Mouse (Mus musculus): ENCODE measurements around the gene Chl1.

Gene Chl1

GRCm38 (mm10) chr6:103510392-103511289, at the start of gene Chl1:
Gene Chl1, plus strand, starts transcription at chr6:103510586.
- no peak for DNase-seq (ENCODE audit: low spot score)

- DNase-seq (ENCODE audit: low spot score) = peak; percentile 29
Measured at GRCm38 (mm10) chr6:103465479-103466080, 44.8 kb upstream of the Chl1 start.

GRCm38 (mm10) chr6:103473316-103473715, 37.1 kb upstream of the Chl1 start:
- peak; percentile 3 for DNase-seq (ENCODE audit: low spot score)

- no peak for DNase-seq (ENCODE audit: low spot score)
Measured at GRCm38 (mm10) chr6:103487199-103487598, 23.2 kb upstream of the Chl1 start.

- no peak for DNase-seq (ENCODE audit: low spot score)
Measured at GRCm38 (mm10) chr6:103498404-103498803, 12.0 kb upstream of the Chl1 start.

GRCm38 (mm10) chr6:103504065-103504464, 6.3 kb upstream of the Chl1 start:
- no peak for DNase-seq (ENCODE audit: low spot score)

GRCm38 (mm10) chr6:103507751-103508575, 2.4 kb upstream of the Chl1 start:
- DNase-seq (ENCODE audit: low spot score) = no peak

GRCm38 (mm10) chr6:103509596-103509995, 790 bp upstream of the Chl1 start:
- DNase-seq (ENCODE audit: low spot score) = no peak

- no peak for DNase-seq (ENCODE audit: low spot score)
Measured at GRCm38 (mm10) chr6:103511290-103511971, 1.0 kb downstream of the Chl1 start.

- DNase-seq (ENCODE audit: low spot score) = peak; percentile 35
Measured at GRCm38 (mm10) chr6:103511972-103512565, 1.7 kb downstream of the Chl1 start.

GRCm38 (mm10) chr6:103512911-103513321, 2.5 kb downstream of the Chl1 start:
- no peak for DNase-seq (ENCODE audit: low spot score)

GRCm38 (mm10) chr6:103513621-103514241, 3.3 kb downstream of the Chl1 start:
- no peak for DNase-seq (ENCODE audit: low spot score)

GRCm38 (mm10) chr6:103514346-103514745, 4.0 kb downstream of the Chl1 start:
- DNase-seq (ENCODE audit: low spot score) = no peak

GRCm38 (mm10) chr6:103514756-103515155, 4.4 kb downstream of the Chl1 start:
- no peak for DNase-seq (ENCODE audit: low spot score)

- no peak for DNase-seq (ENCODE audit: low spot score)
Measured at GRCm38 (mm10) chr6:103519596-103519995, 9.2 kb downstream of the Chl1 start.

GRCm38 (mm10) chr6:103525326-103526024, 15.1 kb downstream of the Chl1 start:
- DNase-seq (ENCODE audit: low spot score) = no peak

GRCm38 (mm10) chr6:103526945-103527777, 16.8 kb downstream of the Chl1 start:
- DNase-seq (ENCODE audit: low spot score) = no peak

GRCm38 (mm10) chr6:103533048-103533447, 22.7 kb downstream of the Chl1 start:
- no peak for DNase-seq (ENCODE audit: low spot score)

GRCm38 (mm10) chr6:103534027-103534426, 23.6 kb downstream of the Chl1 start:
- no peak for DNase-seq (ENCODE audit: low spot score)

Data from T-cell, adult 2 months (primary cell).